Mouse (Mus musculus) heart, embryonic 13.5 days (tissue): ENCODE measurements around the gene Paqr7. TPM values are rescaled to one million over a fixed set of nuclear protein-coding genes. Genes with fewer than 3 reads are reported as not detected.

Experiments
- ATAC-seq: fragments of 200-750 bp; cut with Nextera tagmentation; 2 replicates; pipeline ENCODE4 v1.8.0; 2017; ENCODE audit warnings: moderate TSS enrichment; ENCODE audit not compliant: insufficient number of reproducible peaks, low FRiP score, low TSS enrichment; ENCODE audit errors: extremely low read depth
- H3K27ac ChIP-seq: fragments of 300-500 bp; sonication (generic); replicated peaks from 2 replicates; pipeline ENCODE4 v1.5.1; 2015; ENCODE audit warnings: moderate library complexity, mild to moderate bottlenecking, inconsistent platforms
- H3K27me3 ChIP-seq: fragments of 300-500 bp; sonication (generic); replicated peaks from 2 replicates; pipeline ENCODE4 v1.6.1; 2015; ENCODE audit warnings: mild to moderate bottlenecking, inconsistent platforms
- H3K36me3 ChIP-seq: fragments of 300-500 bp; sonication (generic); 2 replicates; pipeline ENCODE4 v1.6.1; 2015; ENCODE audit warnings: mild to moderate bottlenecking, inconsistent platforms
- H3K4me1 ChIP-seq: fragments of 300-500 bp; sonication (generic); 2 replicates; pipeline ENCODE4 v1.6.1; 2015; ENCODE audit warnings: inconsistent platforms
- H3K4me2 ChIP-seq: fragments of 300-500 bp; sonication (generic); 2 replicates; pipeline ENCODE4 v1.6.1; 2015; ENCODE audit warnings: inconsistent platforms, mild to moderate bottlenecking, moderate library complexity
- H3K4me3 ChIP-seq: fragments of 300-500 bp; sonication (generic); 2 replicates; pipeline ENCODE4 v1.5.1; 2015; ENCODE audit warnings: moderate library complexity, mild to moderate bottlenecking, inconsistent platforms
- H3K9ac ChIP-seq: fragments of 300-500 bp; sonication (generic); 2 replicates; pipeline ENCODE4 v1.6.1; 2015; ENCODE audit warnings: inconsistent platforms, mild to moderate bottlenecking, moderate library complexity
- H3K9me3 ChIP-seq: fragments of 300-500 bp; sonication (generic); 2 replicates; pipeline ENCODE4 v1.6.1; 2016; ENCODE audit warnings: inconsistent platforms
- whole genome bisulfite sequencing: fragments of 180-500 bp; shearing (Covaris S2); methylation state at CpG from one replicate; pipeline ENCODE4 v1.1.7; 2015; ENCODE audit warnings: mixed read lengths; 5-methylcytosine and 5-hydroxymethylcytosine counted together
- polyA plus RNA-seq: library from polyadenylated mRNA; unstranded; fragments of >200 nt; fragmentation: Nextera tagmentation; extraction: Ambion mirVana; gene quantifications from 2 replicates; pipeline ENCODE4 v1.2.1, GENCODE M21; 2015

Paqr7 gene
- polyA plus RNA-seq, 1 experiment from 2014 or later, result 10.0 TPM

- 49% methylated on average over 5 of the region's 5 CpGs for WGBS
- H3K4me3 ChIP-seq, result no peak overlapping the region
- no peak overlapping the region for H3K9ac ChIP-seq
- ATAC-seq, result no peak
- H3K4me1 ChIP-seq, result peaks cover 4% of the 10 kb centered on the region; the same call in 1 of the 2 replicates
- H3K27me3 ChIP-seq, result no peaks in the 10 kb centered on the region; the same call in 1 of the 2 replicates
- H3K4me2 ChIP-seq, result no peak overlapping the region
- H3K27ac ChIP-seq, result no peak overlapping the region
- H3K9me3 ChIP-seq, result no peaks in the 10 kb centered on the region
- no peaks in the 10 kb centered on the region for H3K36me3 ChIP-seq
Observed at GRCm38 (mm10) chr4:134461252-134461651, 35.2 kb upstream of the Paqr7 start.

DNA sequence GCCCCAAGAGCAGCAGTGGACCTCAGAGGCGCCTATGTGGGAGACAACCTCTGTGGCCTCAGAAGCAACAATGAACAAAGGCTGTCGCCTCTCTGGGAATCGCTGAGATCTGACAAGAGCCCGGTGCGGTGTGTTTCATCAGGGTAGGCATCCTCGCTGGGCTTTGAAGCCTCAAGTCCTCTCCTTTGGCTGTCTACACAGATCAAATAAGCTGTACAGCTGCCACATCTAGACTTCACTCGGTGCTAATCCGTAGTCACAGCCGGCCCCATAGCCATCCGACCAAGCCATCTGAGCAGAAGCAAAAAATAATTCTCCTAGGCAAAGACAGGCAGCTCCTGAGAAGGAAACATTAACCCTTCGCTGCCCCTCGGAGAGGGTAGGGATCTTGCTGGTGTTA, 30.7 kb upstream of the Paqr7 start:
- peaks cover 4% of the 10 kb centered on the region for H3K36me3 ChIP-seq
- H3K4me1 ChIP-seq, result peaks cover 20% of the 10 kb centered on the region
- whole genome bisulfite sequencing, result 41% methylated on average over 12 of the region's 12 CpGs
- no peak overlapping the region for H3K4me3 ChIP-seq
- H3K9me3 ChIP-seq, result no peaks in the 10 kb centered on the region
- no peak overlapping the region for H3K4me2 ChIP-seq
- H3K9ac ChIP-seq, result no peak overlapping the region
- no peaks in the 10 kb centered on the region; the same call in 1 of the 2 replicates for H3K27me3 ChIP-seq
- no peak overlapping the region for H3K27ac ChIP-seq
- ATAC-seq, result no peak

DNA sequence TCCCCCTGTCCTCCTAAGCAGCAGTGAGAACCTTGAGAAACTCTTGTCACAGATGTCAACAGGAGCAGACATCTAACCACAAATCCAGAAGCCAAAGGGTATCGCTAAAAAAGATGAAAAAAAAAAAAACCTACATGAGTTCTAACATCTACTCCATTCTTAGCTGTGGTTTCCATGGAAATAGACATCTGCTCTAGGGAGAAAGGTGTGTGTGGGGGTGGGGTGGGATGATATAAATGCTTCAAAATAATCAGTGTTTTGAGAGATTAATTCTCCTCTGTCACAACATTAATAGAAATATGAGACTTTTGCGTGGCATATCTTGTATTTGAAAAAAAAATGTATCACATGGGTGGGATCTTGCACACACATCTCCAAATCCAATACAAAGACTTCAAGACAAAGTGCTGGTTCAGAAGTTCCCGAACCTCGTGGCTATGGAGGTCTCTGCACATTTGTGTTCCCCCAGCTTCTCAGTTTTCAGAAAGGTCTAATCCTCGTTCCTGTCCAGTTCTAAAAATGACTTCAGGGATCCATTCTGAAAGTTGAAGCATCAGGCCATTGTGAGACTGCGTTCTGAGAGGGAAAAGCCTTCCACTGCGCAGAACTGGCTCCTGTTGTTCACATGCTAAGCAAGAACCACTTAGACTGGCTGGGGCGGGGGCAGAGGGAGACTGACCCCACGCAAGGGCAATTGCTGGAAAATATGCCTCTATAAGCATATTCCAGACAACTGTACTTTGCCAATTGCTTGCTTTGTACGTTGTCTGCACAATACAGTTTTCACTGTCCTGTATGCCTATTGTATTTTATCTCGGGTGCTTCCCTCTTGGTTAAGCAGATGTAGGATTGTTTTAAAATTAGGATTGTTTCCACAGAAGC, 29.9 kb upstream of the Paqr7 start:
- WGBS, result 68% methylated on average over 11 of the region's 11 CpGs
- no peak overlapping the region for H3K27ac ChIP-seq

GRCm38 (mm10) chr4:134467435-134468214, 28.9 kb upstream of the Paqr7 start:
- no peaks in the 10 kb centered on the region; the same call in 1 of the 2 replicates for H3K27me3 ChIP-seq
- H3K27ac ChIP-seq, result peak overlapping the region; percentile 92
- peaks cover 20% of the 10 kb centered on the region for H3K4me1 ChIP-seq
- peaks cover 21% of the 10 kb centered on the region for H3K36me3 ChIP-seq
- peak overlapping the region; percentile 75 for H3K4me3 ChIP-seq
- under 1% methylated on average over 31 of the region's 31 CpGs for WGBS
- peak overlapping the region; percentile 99 for H3K4me2 ChIP-seq
- H3K9me3 ChIP-seq, result no peaks in the 10 kb centered on the region
- peak overlapping the region; percentile 91 for H3K9ac ChIP-seq
- no peak for ATAC-seq

More for the DNA sequence above, 29.9 kb upstream of the Paqr7 start:
- Histone ChIP-seq H3K36me3 (peaks cover 12% of the 10 kb centered on the region), H3K9ac (no peak overlapping the region), H3K27me3 (no peaks in the 10 kb centered on the region; the same call in 1 of the 2 replicates), H3K4me2 (peak overlapping the region; percentile 99), H3K4me1 (peaks cover 20% of the 10 kb centered on the region), H3K9me3 (no peaks in the 10 kb centered on the region), H3K4me3 (peak overlapping the region; percentile 75)
- ATAC-seq, result no peak

- H3K4me2 ChIP-seq, result peak within 1 kb of the TSS; percentile 99
- peak; percentile 91 for ATAC-seq
- peaks cover 27% of the 10 kb centered on the region for H3K36me3 ChIP-seq
- peaks cover 20% of the 10 kb centered on the region for H3K4me1 ChIP-seq
- under 1% methylated on average over 30 of the region's 31 CpGs for WGBS
- no peaks in the 10 kb centered on the region for H3K9me3 ChIP-seq
- H3K27me3 ChIP-seq, result no peaks in the 10 kb centered on the region; the same call in 1 of the 2 replicates
- H3K27ac ChIP-seq, result peak within 1 kb of the TSS; percentile 92
- peak within 1 kb of the TSS; percentile 91 for H3K9ac ChIP-seq
- H3K4me3 ChIP-seq, result peak within 1 kb of the TSS; percentile 75
Observed at GRCm38 (mm10) chr4:134468215-134468575, 28.3 kb upstream of the Paqr7 start, which contains the start of gene Stmn1. Gene Stmn1 (plus strand): TSS chr4:134468320.

DNA sequence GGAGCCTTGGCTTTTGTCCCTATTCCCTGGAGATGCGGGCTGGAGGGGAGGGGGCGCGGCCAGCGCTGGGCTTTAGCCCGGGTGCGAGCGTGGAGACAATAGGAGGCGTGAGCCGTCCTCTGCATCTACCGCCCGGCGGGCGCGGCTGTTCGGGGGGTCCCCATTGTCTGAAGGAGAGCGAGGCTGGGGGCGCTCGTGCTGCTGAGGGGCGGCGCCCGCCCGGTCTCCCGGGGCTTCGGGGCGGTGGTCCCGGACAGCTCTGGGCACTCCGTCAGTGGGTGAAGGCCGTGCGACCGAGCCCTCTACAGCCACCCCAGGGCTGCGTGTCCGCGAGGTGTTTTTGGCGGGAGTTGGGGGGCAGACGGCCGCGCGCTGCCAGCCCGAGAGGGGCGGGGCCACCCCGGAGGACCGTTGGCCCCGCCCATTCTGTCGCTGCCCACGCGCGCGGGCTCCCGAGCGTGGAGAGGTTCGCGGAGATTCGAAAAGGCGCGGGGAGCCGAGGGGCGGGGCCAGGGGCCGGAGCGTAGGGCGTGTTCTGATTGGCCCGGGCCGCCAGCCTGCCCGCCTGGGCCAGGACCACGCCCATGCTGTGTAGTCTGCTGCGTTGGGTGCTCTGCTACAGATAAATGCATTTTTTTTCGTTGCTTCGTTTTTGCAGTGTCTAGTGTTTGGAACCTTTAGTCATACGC, 27.8 kb upstream of the Paqr7 start:
- Histone ChIP-seq H3K27me3 (no peaks in the 10 kb centered on the region; the same call in 1 of the 2 replicates), H3K9me3 (no peaks in the 10 kb centered on the region), H3K27ac (peak overlapping the region; percentile 92), H3K36me3 (peaks cover 29% of the 10 kb centered on the region), H3K4me1 (peaks cover 20% of the 10 kb centered on the region), H3K4me3 (peak overlapping the region; percentile 75), H3K9ac (peak overlapping the region; percentile 91), H3K4me2 (peak overlapping the region; percentile 99)
- peak; percentile 90 for ATAC-seq
- WGBS, result under 1% methylated on average over 68 of the region's 68 CpGs

- peak overlapping the region; percentile 99 for H3K4me2 ChIP-seq
- H3K36me3 ChIP-seq, result peaks cover 36% of the 10 kb centered on the region
- peak overlapping the region; percentile 92 for H3K27ac ChIP-seq
- no peak for ATAC-seq
- peak overlapping the region; percentile 91 for H3K9ac ChIP-seq
- H3K27me3 ChIP-seq, result no peaks in the 10 kb centered on the region; the same call in 1 of the 2 replicates
- peaks cover 20% of the 10 kb centered on the region for H3K4me1 ChIP-seq
- peak overlapping the region; percentile 75 for H3K4me3 ChIP-seq
- WGBS, result 19% methylated on average over 6 of the region's 6 CpGs
- H3K9me3 ChIP-seq, result no peaks in the 10 kb centered on the region
Observed at GRCm38 (mm10) chr4:134469341-134469796, 27.1 kb upstream of the Paqr7 start.

GRCm38 (mm10) chr4:134469985-134470384, 26.5 kb upstream of the Paqr7 start:
- no peak for ATAC-seq
- peak overlapping the region; percentile 75 for H3K4me3 ChIP-seq
- H3K4me1 ChIP-seq, result peaks cover 20% of the 10 kb centered on the region
- H3K9ac ChIP-seq, result peak overlapping the region; percentile 91
- no peaks in the 10 kb centered on the region; the same call in 1 of the 2 replicates for H3K27me3 ChIP-seq
- peaks cover 42% of the 10 kb centered on the region for H3K36me3 ChIP-seq
- 78% methylated on average over 3 of the region's 3 CpGs for WGBS
- no peaks in the 10 kb centered on the region for H3K9me3 ChIP-seq
- H3K4me2 ChIP-seq, result peak overlapping the region; percentile 99
- no peak overlapping the region for H3K27ac ChIP-seq

DNA sequence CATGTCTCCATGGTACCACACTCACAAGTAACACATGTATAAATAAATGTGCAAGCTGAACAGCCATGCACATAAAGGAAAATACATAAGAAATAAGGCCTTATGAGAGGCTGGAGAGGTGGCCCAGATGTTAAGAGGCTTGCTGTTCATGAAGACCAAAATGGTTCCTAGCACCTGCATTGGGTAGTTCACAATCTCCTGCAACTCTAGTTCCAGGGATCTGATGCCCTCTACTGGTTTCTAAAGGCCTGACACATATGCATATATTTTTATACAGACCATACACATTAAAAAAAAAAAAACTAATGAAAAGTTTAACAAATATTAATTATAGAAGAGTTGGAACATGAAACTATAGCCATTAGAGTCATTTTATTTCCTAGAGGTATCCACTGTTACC, 25.0 kb upstream of the Paqr7 start:
- Histone ChIP-seq H3K4me1 (peaks cover 20% of the 10 kb centered on the region), H3K27me3 (no peaks in the 10 kb centered on the region), H3K9me3 (no peaks in the 10 kb centered on the region), H3K27ac (no peak overlapping the region), H3K4me2 (no peak overlapping the region), H3K4me3 (no peak overlapping the region), H3K9ac (no peak overlapping the region), H3K36me3 (peaks cover 57% of the 10 kb centered on the region)
- ATAC-seq, result no peak

GRCm38 (mm10) chr4:134473764-134474163, 22.7 kb upstream of the Paqr7 start:
- ATAC-seq, result no peak
- Histone ChIP-seq H3K27me3 (no peaks in the 10 kb centered on the region), H3K4me1 (peaks cover 11% of the 10 kb centered on the region), H3K9me3 (no peaks in the 10 kb centered on the region), H3K36me3 (peaks cover 66% of the 10 kb centered on the region), H3K4me2 (no peak overlapping the region), H3K9ac (no peak overlapping the region), H3K27ac (no peak overlapping the region), H3K4me3 (no peak overlapping the region)
- 84% methylated on average over 4 of the region's 4 CpGs for WGBS

- no peak overlapping the region for H3K27ac ChIP-seq
- H3K4me2 ChIP-seq, result no peak overlapping the region
- H3K36me3 ChIP-seq, result peaks cover 66% of the 10 kb centered on the region
- H3K27me3 ChIP-seq, result no peaks in the 10 kb centered on the region
- no peak overlapping the region for H3K4me3 ChIP-seq
- WGBS, result 77% methylated on average over 8 of the region's 8 CpGs
- peaks cover 10% of the 10 kb centered on the region for H3K4me1 ChIP-seq
- H3K9ac ChIP-seq, result no peak overlapping the region
- H3K9me3 ChIP-seq, result no peaks in the 10 kb centered on the region
- no peak for ATAC-seq
Observed at GRCm38 (mm10) chr4:134474240-134474639, 22.3 kb upstream of the Paqr7 start.
